Mouse (Mus musculus) adrenal gland, adult 2 months (tissue): ENCODE measurements around the gene Chrng. TPM values are rescaled to one million over a fixed set of nuclear protein-coding genes. Genes with fewer than 3 reads are reported as not detected.
A peak's percentile ranks its signal among the peaks of the same experiment; 100 is the strongest.

Experiments
- DNase-seq: peaks from one replicate; pipeline ENCODE4 v3.0.0; 2021
- long read RNA-seq: library from polyadenylated mRNA; stranded (forward); transcript quantifications from one replicate; pipeline ENCODE4 v2.0.0, GENCODE M21; 2021
- polyA plus RNA-seq: library from polyadenylated mRNA; depleted of rRNA; stranded (reverse); fragments of >200 nt; gene quantifications from 2 replicates; pipeline ENCODE4 v1.2.3, GENCODE M21; 2012; rRNA removed
- total RNA-seq, 2 experiments: library from RNA; stranded (reverse); gene quantifications; 2 replicates each; pipeline ENCODE4 v1.2.3; 2021

Chrng gene
- total RNA-seq, result not detected
- not detected in 2 replicates for polyA plus RNA-seq
- long read RNA-seq, result 0 reads

DNA sequence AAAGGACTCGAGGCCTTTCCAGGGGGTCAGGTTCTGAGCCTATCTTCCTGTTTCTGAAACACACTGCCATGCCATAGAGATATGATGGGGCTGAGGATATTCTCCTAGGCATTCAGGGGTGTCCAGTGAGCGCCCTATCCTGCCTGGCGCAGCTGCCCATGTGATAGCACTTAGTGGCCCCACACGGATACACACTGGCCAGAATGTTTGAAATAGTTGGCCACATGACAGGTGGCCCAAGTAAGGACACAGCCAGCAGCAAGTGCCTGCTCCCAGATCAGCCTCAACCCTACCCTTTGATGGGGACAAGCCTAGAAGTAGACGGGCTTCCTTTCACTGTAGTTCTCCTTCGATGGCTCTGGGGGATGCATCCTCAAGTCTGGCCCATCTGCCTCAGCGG is at the start of gene Chrng:
Gene Chrng (plus strand): TSS at position 193 of the 400 bp plus-strand sequence.
- DNase-seq, result no peak

DNA sequence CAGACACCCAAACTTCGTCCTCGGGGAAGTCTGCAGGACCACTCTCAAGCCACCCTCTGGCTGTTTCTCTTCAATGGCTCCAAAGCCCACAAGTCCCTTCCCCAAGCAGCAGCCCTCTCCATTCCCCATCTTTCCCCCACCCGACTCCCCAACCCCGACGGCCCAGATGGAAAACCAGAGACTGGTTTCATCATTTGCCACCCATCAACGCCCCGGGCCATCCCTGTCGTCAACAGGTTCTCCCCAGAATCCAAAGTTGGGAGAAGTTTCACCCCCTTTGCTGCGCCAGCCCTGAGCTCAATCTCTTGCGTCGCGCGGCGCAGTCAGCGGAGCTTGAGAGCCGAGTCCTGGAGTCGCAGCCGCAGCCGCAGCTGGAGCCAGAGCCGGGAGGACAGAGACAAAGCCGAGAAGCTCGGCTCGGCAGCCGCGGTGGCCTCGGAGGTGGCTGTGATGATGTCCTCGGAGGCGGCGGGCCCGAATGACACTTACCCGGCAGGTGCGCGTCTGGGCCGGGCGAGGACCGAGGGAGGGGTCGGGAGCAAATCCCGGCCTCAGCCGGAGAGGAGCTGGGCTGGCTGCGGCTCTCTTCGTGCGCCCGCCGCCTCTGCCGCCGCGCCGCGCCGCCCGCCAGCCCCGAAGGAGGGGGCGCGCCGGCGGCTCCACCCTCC is 48.8 kb upstream of the Chrng start:
- DNase-seq, result no peak

DNA sequence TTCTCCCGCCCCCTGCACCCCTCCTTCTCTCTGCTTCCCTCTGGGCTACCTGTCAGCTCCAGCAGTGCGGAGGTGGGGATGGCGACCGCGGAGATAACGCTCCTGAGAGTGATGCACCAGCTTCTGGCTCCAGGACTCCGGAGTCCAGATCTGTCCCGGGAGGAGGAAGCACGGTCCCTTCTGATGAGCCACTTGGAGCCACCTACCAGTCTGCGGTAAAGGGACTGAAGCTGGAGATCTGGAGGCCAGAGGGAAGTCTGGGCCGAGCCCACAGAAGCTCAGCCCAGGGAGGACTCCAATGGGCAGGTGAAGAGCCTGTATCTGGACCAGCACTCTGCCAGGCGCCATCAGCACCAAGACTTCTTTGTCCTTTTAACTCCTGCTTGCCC is 48.3 kb upstream of the Chrng start, which contains the start of gene Ecel1:
Gene Ecel1 (minus strand): TSS at position 323 of the 389 bp plus-strand sequence.
- no peak for DNase-seq

DNA sequence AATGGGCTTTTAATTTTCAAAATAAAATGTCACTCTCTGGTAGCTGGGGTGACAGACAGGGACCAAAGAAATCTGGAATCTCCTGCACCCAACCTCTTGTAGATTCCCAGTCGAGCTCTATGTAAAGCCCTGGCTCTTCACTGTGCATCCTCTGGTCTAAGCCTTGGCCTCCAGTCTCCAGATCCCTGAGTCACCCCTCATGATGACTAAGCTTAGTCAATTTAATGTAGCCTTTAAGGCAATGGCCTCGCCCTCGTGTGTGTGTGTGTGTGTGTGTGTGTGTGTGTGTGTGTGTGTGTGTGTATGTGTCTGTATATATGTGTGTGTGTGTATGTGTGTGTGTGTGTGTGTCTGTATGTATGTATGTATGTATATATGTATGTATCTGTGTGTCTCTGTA is 45.1 kb upstream of the Chrng start:
- DNase-seq, result peak; percentile 56

DNA sequence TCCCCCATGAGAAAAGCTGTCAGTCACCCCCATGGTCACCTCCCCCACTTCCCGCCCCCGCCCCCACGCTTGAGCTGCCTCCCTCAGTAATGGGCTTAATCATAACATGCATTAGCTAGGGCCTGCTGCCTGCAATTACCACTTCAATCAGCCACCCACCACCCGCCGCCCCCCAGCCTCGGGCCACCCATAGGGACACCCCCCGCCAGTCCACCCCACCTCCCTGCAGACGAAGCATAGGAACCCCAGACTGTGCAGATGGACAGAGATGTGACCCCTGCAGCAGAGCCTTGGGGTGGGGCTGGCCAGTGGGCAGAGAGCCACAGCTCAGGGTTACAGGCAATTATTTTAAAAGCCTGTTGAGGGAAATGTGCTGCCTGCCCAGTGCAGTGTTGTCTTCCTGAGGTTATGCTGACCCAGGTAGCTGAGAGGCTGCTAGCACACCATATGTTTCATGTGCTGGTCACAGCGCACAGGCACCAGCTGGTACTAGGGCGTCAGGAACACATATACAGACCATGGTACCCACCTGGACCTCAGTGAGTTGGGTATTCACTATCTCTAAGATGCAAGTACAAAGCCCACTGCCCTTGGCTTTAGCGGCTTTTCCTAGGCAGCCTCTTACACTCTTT is 40.2 kb upstream of the Chrng start:
- no peak for DNase-seq

GRCm38 (mm10) chr1:87164796-87165184 is 39.7 kb upstream of the Chrng start:
- DNase-seq, result no peak

GRCm38 (mm10) chr1:87170458-87170857 is 34.0 kb upstream of the Chrng start:
- DNase-seq, result no peak

- DNase-seq, result no peak
Observed at GRCm38 (mm10) chr1:87171312-87171711, 33.1 kb upstream of the Chrng start.

DNA sequence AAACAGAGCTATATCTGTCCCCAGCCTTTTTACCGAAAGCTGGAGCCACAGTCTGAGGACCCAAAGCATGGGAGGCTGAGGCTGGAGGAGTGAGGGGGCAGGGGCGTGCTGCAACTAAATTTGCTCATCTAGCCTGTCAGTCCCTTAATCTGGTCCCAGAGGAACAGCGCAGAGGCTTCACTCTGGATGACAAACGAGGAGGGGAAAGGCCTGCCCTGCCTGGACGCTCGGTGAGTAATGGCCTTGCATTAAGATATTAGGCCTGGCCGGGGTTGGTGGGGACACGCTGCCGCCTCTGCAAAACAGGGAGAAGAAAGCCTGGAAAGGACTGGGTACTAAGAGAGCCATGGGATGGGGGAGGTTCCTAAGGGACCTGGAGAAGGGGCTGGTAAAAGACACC is 32.1 kb upstream of the Chrng start:
- peak; percentile 58 for DNase-seq

DNA sequence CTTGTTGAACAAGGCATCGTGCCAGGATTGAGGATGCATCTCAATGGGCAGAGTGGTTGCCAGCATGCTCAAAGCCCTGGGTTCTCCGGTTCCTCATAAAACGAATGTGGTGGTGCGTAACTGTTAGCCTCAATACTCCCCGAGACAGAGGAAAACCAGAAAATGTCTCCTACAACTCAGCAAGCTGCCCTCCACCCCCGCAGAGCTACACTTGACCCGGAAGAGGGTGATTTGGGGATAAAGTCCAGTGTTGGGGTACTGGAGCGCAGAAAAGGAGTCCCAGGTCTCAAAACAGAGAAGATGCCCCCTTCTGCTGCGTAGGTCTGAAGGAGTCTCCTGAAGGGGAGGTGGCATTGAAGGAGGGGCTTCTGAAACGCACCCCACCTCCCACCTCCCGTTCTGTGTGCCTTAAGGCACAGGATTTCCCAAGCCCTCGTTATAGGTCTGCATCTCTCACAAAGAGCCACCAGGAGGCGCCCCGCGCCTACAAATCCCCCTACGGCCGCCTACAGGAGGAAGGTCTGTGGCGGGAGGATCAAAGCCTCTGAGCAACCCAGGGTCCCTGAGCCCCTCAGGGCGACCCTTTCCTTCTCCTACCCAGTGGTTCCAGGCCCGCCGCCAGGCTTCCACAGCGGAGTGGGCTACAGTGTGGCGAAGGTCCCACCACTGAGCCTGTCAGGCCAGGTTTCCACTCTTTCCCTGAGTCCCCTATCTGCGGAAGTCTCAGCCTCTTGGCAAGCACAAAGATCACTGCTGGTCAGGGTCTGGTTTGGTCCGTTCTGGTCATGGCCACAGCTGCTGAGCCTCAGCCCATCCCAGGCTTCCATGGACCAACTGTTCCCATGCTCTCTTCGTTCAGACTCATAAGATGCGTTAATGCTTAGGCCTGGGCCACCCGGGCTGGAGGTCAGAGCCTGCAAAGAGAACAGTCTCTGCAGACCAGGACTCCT is 30.2 kb upstream of the Chrng start:
- DNase-seq, result peak; percentile 72

DNA sequence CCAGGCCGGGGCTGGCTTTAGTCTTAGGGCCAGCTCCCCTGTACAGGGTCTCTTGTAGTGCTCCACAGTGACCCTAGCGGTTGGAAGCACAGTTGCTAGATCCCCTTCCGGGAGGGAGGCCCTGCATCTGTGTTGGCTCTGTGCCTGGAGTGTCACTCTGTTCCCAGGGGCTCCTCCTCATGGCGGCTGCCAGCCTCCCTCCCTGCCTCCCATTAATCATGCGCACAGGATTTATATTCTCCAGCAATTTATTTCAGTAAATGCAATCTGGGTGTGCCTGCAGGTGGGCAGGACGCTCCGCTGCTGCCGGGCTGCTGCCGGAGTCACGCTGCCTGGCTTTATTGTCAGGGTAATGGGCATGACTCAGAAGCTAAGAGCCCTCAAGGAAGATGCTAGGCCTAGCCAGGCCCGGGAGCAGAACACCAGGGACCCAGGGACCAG is 28.6 kb upstream of the Chrng start:
- DNase-seq, result peak; percentile 40

DNA sequence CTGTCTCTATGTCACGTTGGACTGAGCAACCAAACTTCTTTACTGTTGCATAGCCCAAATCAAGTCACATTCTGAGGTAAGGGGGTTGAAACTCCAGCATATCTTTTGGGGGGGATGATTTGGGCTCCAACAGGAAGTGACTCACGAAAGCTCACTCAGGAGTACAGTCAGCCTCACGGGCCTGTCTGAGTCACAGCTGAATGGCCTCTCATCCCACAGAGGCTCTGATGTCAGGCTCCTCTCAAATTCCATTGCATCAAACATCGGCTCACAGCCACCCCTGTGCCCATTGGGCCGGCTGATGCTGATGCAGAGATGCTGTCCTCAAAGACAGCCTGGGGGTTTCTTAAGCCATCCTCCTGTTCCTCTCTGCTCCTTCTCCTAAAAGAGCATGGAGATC is 23.6 kb upstream of the Chrng start:
- DNase-seq, result peak; percentile 86

GRCm38 (mm10) chr1:87183013-87183412 is 21.4 kb upstream of the Chrng start, which contains the start of gene Prss56:
Prss56 (plus strand) TSS chr1:87183313.
- DNase-seq, result no peak

DNA sequence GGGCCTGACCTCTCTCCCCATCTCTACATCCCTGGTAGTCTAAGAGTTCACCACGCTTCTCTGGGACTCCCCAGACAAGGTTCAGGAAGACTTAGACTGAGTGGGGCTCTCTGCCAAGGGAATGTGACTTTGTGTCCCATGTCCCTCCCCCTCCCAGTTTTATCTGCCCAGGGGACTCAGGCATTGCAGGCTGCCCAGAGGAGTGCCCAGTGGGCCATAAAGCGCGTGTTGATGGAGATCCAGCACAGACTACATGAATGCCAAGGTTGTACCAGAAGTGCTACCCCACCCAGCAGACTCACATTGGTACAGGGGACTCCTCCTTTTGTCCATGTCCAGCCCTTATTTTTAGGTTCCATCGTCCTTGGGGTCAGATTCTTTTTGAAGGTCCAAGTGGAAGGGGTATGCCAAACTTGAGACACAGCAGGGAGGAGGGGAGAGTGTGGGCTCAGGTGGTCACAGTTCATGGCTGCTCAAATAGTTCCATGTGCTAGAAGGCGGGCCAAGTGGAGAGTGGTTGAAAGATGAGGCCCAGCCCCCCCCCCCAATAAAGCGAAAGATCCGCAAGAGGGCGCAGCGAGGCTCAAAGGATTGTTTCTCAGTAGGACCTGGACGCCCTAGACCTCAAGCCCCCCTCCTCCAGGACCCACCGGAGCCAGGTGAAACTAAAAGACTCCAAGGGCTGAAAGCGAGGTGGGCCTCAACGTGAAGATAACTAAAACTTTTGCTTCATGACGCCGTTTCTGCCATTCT is 20.3 kb upstream of the Chrng start:
- no peak for DNase-seq

GRCm38 (mm10) chr1:87184751-87185139 is 19.7 kb upstream of the Chrng start:
- DNase-seq, result peak; percentile 85

DNA sequence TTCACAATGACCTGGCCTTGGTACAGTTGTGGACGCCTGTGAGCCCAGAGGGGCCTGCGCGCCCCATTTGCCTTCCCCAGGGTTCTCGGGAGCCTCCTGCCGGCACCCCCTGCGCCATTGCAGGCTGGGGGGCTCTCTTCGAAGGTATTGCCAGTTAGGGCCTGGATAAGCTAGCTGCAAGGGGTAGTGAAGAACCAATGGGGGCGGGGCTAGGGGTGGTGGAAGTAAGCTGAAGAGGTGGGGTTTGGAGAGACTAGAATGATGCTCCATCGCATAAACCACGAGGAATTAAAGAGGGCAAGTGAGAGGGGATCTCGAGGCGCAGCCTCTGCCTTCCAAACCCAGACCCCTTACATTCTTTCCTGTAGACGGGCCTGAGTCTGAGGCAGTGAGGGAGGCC is 18.9 kb upstream of the Chrng start:
- DNase-seq, result no peak

DNA sequence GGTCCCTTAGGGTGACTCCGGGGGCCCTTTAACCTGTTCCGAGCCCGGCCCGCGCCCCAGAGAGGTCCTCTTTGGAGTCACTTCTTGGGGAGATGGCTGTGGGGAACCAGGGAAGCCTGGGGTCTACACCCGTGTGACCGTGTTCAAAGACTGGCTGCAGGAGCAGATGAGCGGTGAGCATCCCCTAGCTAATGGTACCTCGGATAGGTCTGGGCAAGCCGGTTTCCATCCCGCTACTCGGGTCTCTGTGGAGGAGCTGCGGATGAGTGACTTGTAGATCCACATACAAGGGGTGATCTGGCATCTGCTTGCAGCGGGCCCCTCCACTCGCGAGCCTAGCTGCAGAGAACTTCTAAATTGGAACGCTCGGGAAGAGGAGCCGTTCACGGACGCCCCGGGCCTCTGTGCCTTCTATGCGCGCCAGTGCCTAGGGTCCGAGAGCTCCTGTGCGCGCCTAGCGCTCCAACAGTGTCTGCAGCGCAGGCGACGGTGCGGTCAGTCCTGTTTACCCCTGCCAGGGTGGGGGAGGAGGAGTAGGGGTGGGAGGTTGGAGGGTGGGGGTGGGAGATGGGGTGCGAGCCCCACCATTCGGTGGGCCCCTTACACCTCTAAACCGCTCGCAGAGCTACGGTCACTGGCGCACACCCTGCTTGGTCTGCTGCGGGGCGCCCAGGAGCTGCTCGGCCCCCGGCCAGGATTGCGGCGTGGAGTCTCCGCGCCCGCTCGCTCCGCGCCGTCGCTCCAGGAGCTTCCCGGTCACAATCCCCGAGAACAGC is 18.0 kb upstream of the Chrng start:
- DNase-seq, result peak; percentile 26

DNA sequence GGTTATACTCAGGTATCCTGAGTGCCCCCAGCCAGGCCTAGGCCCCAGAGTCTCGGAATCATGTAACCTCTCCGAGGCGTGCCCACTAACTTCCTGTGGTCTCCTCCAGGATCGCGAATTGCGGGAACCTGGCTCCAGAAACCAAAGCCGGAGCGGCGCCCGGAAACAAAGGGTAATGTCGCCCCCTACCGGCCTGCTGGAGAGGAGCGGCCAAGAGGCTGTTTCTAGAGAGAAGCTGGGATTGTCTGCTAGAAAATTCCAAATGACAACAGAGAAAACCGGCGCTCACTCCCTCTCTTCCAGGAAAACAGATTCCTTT is 17.5 kb upstream of the Chrng start:
- peak; percentile 79 for DNase-seq

DNA sequence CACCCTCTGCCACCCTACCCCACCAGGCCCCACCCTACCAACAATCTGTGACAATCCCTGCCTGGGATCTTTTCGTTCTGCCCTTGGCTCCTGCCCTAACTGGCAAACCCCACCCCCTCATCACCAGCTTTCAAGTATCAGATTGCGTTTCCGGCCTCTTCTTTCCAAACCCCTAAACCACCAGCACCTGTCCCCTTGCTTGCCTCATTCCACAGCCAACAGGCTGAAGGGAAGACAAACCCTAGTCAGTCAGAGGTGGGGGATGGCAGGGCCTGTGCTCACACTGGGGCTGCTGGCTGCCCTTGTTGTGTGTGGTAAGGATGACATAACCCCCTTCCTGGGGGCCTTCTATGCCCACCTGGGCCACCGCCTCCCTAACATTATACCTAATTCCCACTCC is 14.0 kb upstream of the Chrng start, which contains the start of gene Chrnd:
Gene Chrnd (plus strand): TSS at position 179 of the 400 bp plus-strand sequence.
- no peak for DNase-seq

- no peak for DNase-seq
Observed at GRCm38 (mm10) chr1:87197296-87197695, 7.2 kb upstream of the Chrng start.
